Mouse (Mus musculus) spleen, postnatal 14 days (tissue): ENCODE results near the gene Spef1.
"Not testable (repeated sequence)": the region's sequence is repeated elsewhere in the genome, so short reads cannot be mapped to it uniquely, and the experiment has no call there.

ENCODE experiments used
- DNase-seq, 2 experiments: peaks; one replicate each; pipeline ENCODE4 v3.0.0; 2021 to 2022; ENCODE audit warnings: low spot score in 2 of 2

Spef1 gene

GRCm38 (mm10) chr2:131186771-131187601 lies at the start of gene Spef1, which contains the start of gene Cdc25b:
Gene Spef1, minus strand, starts transcription at chr2:131187282.
Gene Cdc25b, plus strand, starts transcription at chr2:131186949.
- DNase-seq: peak; percentile 87 to 88

- no peak for DNase-seq
Observed at GRCm38 (mm10) chr2:131234970-131235635, 48.0 kb upstream of the Spef1 start.

- no peak for DNase-seq
Observed at GRCm38 (mm10) chr2:131234127-131234650, 47.1 kb upstream of the Spef1 start.

- peak; percentile 91 to 93 for DNase-seq
Observed at GRCm38 (mm10) chr2:131233307-131234126, 46.4 kb upstream of the Spef1 start, which contains the start of gene Mavs. Gene Mavs, plus strand, starts transcription at chr2:131234063.

GRCm38 (mm10) chr2:131232558-131232957 lies 45.5 kb upstream of the Spef1 start:
- peak in 1 of 2 experiments; percentile 13 for DNase-seq

- no peak for DNase-seq
Observed at GRCm38 (mm10) chr2:131227243-131227642, 40.2 kb upstream of the Spef1 start.

GRCm38 (mm10) chr2:131226669-131227068 lies 39.6 kb upstream of the Spef1 start:
- not testable (repeated sequence) for DNase-seq

GRCm38 (mm10) chr2:131225178-131225577 lies 38.1 kb upstream of the Spef1 start:
- DNase-seq: no peak

GRCm38 (mm10) chr2:131223569-131223968 lies 36.5 kb upstream of the Spef1 start:
- DNase-seq: no peak

GRCm38 (mm10) chr2:131222562-131222961 lies 35.5 kb upstream of the Spef1 start:
- no peak for DNase-seq

- DNase-seq: no peak
Observed at GRCm38 (mm10) chr2:131221853-131222515, 34.9 kb upstream of the Spef1 start.

- no peak for DNase-seq
Observed at GRCm38 (mm10) chr2:131220030-131220429, 32.9 kb upstream of the Spef1 start.

- no peak for DNase-seq
Observed at GRCm38 (mm10) chr2:131215941-131216858, 29.1 kb upstream of the Spef1 start.

GRCm38 (mm10) chr2:131213773-131214172 lies 26.7 kb upstream of the Spef1 start:
- no peak for DNase-seq

GRCm38 (mm10) chr2:131211026-131211615 lies 24.0 kb upstream of the Spef1 start:
- DNase-seq: no peak

- peak; percentile 85 to 94 for DNase-seq
Observed at GRCm38 (mm10) chr2:131209969-131210792, 23.1 kb upstream of the Spef1 start.

- DNase-seq: no peak
Observed at GRCm38 (mm10) chr2:131209125-131209795, 22.2 kb upstream of the Spef1 start.

GRCm38 (mm10) chr2:131208356-131208755 lies 21.3 kb upstream of the Spef1 start:
- DNase-seq: no peak
